Mouse (Mus musculus) CH12F3 (cell line): ENCODE data around the gene Tmeff2.

Source experiments
- in situ Hi-C: fragments of 300-500 bp; cut with MboI; formaldehyde crosslinking; loops from 2 replicates; pipeline ENCODE4 v1.14.3; 2020; ENCODE audit warnings: low sequenced_read_pairs

Tmeff2 gene

GRCm38 (mm10) chr1:51191872-51192613 lies 291.6 kb downstream of the Tmeff2 start:
- in situ Hi-C loops: no loop called here

GRCm38 (mm10) chr1:51199088-51199830 lies 298.8 kb downstream of the Tmeff2 start:
- in situ Hi-C loops: no loop called here

GRCm38 (mm10) chr1:51199954-51200353 lies 299.5 kb downstream of the Tmeff2 start:
- in situ Hi-C loops: no loop called here

- in situ Hi-C loops: no loop called here
Observed at GRCm38 (mm10) chr1:51215631-51216030, 315.2 kb downstream of the Tmeff2 start.

GRCm38 (mm10) chr1:51216292-51217050 lies 316.0 kb downstream of the Tmeff2 start:
- in situ Hi-C loops: no loop called here

GRCm38 (mm10) chr1:51217227-51217626 lies 316.8 kb downstream of the Tmeff2 start:
- in situ Hi-C loops: no loop called here

- in situ Hi-C loops: no loop called here
Observed at GRCm38 (mm10) chr1:51225156-51225555, 324.7 kb downstream of the Tmeff2 start.
